Mouse (Mus musculus) cortical plate, adult 2 months (tissue): ENCODE data around the gene Arhgap22. TPM values are rescaled to one million over a fixed set of nuclear protein-coding genes. Genes with fewer than 3 reads are reported as not detected.

Experiments
- H3K27ac ChIP-seq: fragments of 200-500 bp; 2 replicates; pipeline ENCODE4 v1.5.1; 2012; ENCODE audit warnings: low read length, control low read depth, inconsistent platforms; ENCODE audit not compliant: insufficient read depth
- H3K4me1 ChIP-seq: fragments of 200-500 bp; 2 replicates; pipeline ENCODE4 v1.6.1; 2011; ENCODE audit warnings: low read length; ENCODE audit not compliant: control insufficient read depth, insufficient read depth
- H3K4me3 ChIP-seq: fragments of 200-500 bp; 2 replicates; pipeline ENCODE4 v1.5.1; 2011; ENCODE audit warnings: mild to moderate bottlenecking, low read length, control low read depth; ENCODE audit not compliant: insufficient read depth
- CTCF ChIP-seq: fragments of 200-500 bp; IDR thresholded peaks from 2 replicates; pipeline ENCODE4 v1.5.1; 2011; ENCODE audit warnings: mild to moderate bottlenecking, control low read depth, low read length; ENCODE audit not compliant: insufficient read depth; ENCODE audit errors: extremely low read depth
- POLR2A ChIP-seq: fragments of 200-500 bp; IDR thresholded peaks from 2 replicates; pipeline ENCODE4 v1.6.1; 2011; ENCODE audit warnings: mild to moderate bottlenecking, low read length, control low read depth; ENCODE audit not compliant: insufficient read depth; ENCODE audit errors: extremely low read depth
- polyA plus RNA-seq: library from polyadenylated mRNA; depleted of rRNA; stranded (reverse); fragments of >200 nt; gene quantifications from 2 replicates; pipeline ENCODE4 v1.2.3, GENCODE M21; 2012

The Arhgap22 gene
- polyA plus RNA-seq, 1 experiment: 9.1 TPM

GRCm38 (mm10) chr14:33190646-33191045 lies 23.2 kb upstream of the Arhgap22 start:
- H3K27ac ChIP-seq: no peak overlapping the region
- H3K4me3 ChIP-seq: no peak overlapping the region
- H3K4me1 ChIP-seq: no peaks in the 10 kb centered on the region
- TF ChIP-seq CTCF (no peak), POLR2A (no peak)

GRCm38 (mm10) chr14:33193762-33194161 lies 20.1 kb upstream of the Arhgap22 start:
- H3K27ac ChIP-seq: no peak overlapping the region
- no peak for TF ChIP-seq POLR2A
- TF ChIP-seq CTCF: no peak
- no peaks in the 10 kb centered on the region for H3K4me1 ChIP-seq
- H3K4me3 ChIP-seq: no peak overlapping the region

- Histone ChIP-seq H3K4me3 (no peak overlapping the region), H3K27ac (no peak overlapping the region), H3K4me1 (no peaks in the 10 kb centered on the region)
- TF ChIP-seq POLR2A: no peak
- TF ChIP-seq CTCF: no peak
These were observed 19.6 kb upstream of the Arhgap22 start for GRCm38 (mm10) chr14:33194241-33194640.

- Histone ChIP-seq H3K4me3 (no peak overlapping the region), H3K4me1 (no peaks in the 10 kb centered on the region), H3K27ac (no peak overlapping the region)
- TF ChIP-seq POLR2A: no peak
- TF ChIP-seq CTCF: no peak
These were observed 11.7 kb upstream of the Arhgap22 start for GRCm38 (mm10) chr14:33202161-33202560.

- Histone ChIP-seq H3K27ac (no peak overlapping the region), H3K4me1 (no peaks in the 10 kb centered on the region), H3K4me3 (no peak overlapping the region)
- TF ChIP-seq CTCF (no peak), POLR2A (no peak)
These were observed 10.9 kb upstream of the Arhgap22 start for GRCm38 (mm10) chr14:33202885-33203284.

GRCm38 (mm10) chr14:33203777-33204176 lies 10.0 kb upstream of the Arhgap22 start:
- Histone ChIP-seq H3K4me1 (no peaks in the 10 kb centered on the region), H3K27ac (no peak overlapping the region), H3K4me3 (no peak overlapping the region)
- TF ChIP-seq CTCF (no peak), POLR2A (no peak)

- Histone ChIP-seq H3K27ac (no peak overlapping the region), H3K4me3 (no peak overlapping the region), H3K4me1 (no peaks in the 10 kb centered on the region)
- TF ChIP-seq POLR2A (no peak), CTCF (peak; percentile 65)
These were observed 8.4 kb upstream of the Arhgap22 start for GRCm38 (mm10) chr14:33205280-33205965.

GRCm38 (mm10) chr14:33207011-33207410 lies 6.8 kb upstream of the Arhgap22 start:
- H3K27ac ChIP-seq: no peak overlapping the region
- TF ChIP-seq CTCF (peak; percentile 36), POLR2A (no peak)
- H3K4me3 ChIP-seq: no peak overlapping the region
- no peaks in the 10 kb centered on the region for H3K4me1 ChIP-seq

GRCm38 (mm10) chr14:33208331-33208730 lies 5.5 kb upstream of the Arhgap22 start:
- TF ChIP-seq POLR2A (no peak), CTCF (no peak)
- H3K4me1 ChIP-seq: no peaks in the 10 kb centered on the region
- no peak overlapping the region for H3K27ac ChIP-seq
- H3K4me3 ChIP-seq: no peak overlapping the region

GRCm38 (mm10) chr14:33210806-33211205 lies 3.0 kb upstream of the Arhgap22 start:
- H3K4me3 ChIP-seq: no peak overlapping the region
- H3K27ac ChIP-seq: no peak overlapping the region
- TF ChIP-seq CTCF (no peak), POLR2A (no peak)
- no peaks in the 10 kb centered on the region for H3K4me1 ChIP-seq
